Mouse (Mus musculus) heart, postnatal 14 days (tissue): ENCODE results near the gene Foxn3. TPM values are rescaled to one million over a fixed set of nuclear protein-coding genes. Genes with fewer than 3 reads are reported as not detected.

Source experiments
- DNase-seq, 2 experiments: peaks; one replicate each; pipeline ENCODE4 v3.0.0; 2021 to 2022
- intact Hi-C: fragments of 180-260 bp; cut with DNase I; formaldehyde crosslinking; loops from one replicate; pipeline ENCODE4 v1.15.1; 2025
- total RNA-seq, 2 experiments: library from RNA; stranded (reverse); gene quantifications; 2 replicates each; pipeline ENCODE4 v1.2.3; 2021

The Foxn3 gene
- total RNA-seq, 2 experiments from 2014 or later, result 126 to 142 TPM

- DNase-seq, result peak in 1 of 2 experiments; percentile 33
These were observed 222.8 kb downstream of the Foxn3 start for GRCm38 (mm10) chr12:99340418-99341182.

GRCm38 (mm10) chr12:99339640-99340325, 223.6 kb downstream of the Foxn3 start:
- DNase-seq, result no peak
- intact Hi-C loops, result no loop called here

More at GRCm38 (mm10) chr12:99340418-99341182, 222.8 kb downstream of the Foxn3 start:
- intact Hi-C loops, result no loop called here

GRCm38 (mm10) chr12:99338754-99339153, 224.6 kb downstream of the Foxn3 start:
- intact Hi-C loops, result no loop called here
- DNase-seq, result no peak

- no peak for DNase-seq
- intact Hi-C loops, result no loop called here
These were observed 226.3 kb downstream of the Foxn3 start for GRCm38 (mm10) chr12:99337171-99337435.

- DNase-seq, result peak; percentile 84 to 87
- intact Hi-C loops, result no loop called here
These were observed 226.8 kb downstream of the Foxn3 start for GRCm38 (mm10) chr12:99336349-99337170.

- no peak for DNase-seq
- intact Hi-C loops, result no loop called here
These were observed 227.8 kb downstream of the Foxn3 start for GRCm38 (mm10) chr12:99335628-99336027.

GRCm38 (mm10) chr12:99334026-99334425, 229.4 kb downstream of the Foxn3 start:
- no peak for DNase-seq
- intact Hi-C loops, result no loop called here

- intact Hi-C loops, result no loop called here
- no peak for DNase-seq
These were observed 229.9 kb downstream of the Foxn3 start for GRCm38 (mm10) chr12:99333304-99333968.

- DNase-seq, result no peak
- intact Hi-C loops, result no loop called here
These were observed 231.1 kb downstream of the Foxn3 start for GRCm38 (mm10) chr12:99332144-99332807.

- no peak for DNase-seq
- intact Hi-C loops, result no loop called here
These were observed 231.9 kb downstream of the Foxn3 start for GRCm38 (mm10) chr12:99331341-99331947.

- intact Hi-C loops, result no loop called here
These were observed 232.5 kb downstream of the Foxn3 start for GRCm38 (mm10) chr12:99330822-99331285.

GRCm38 (mm10) chr12:99329301-99330257, 233.8 kb downstream of the Foxn3 start:
- DNase-seq, result no peak
- intact Hi-C loops, result no loop called here

More at GRCm38 (mm10) chr12:99330822-99331285, 232.5 kb downstream of the Foxn3 start:
- no peak for DNase-seq

- DNase-seq, result no peak
- intact Hi-C loops, result no loop called here
These were observed 237.2 kb downstream of the Foxn3 start for GRCm38 (mm10) chr12:99326157-99326556.

- DNase-seq, result no peak
- intact Hi-C loops, result no loop called here
These were observed 241.6 kb downstream of the Foxn3 start for GRCm38 (mm10) chr12:99321633-99322431.

GRCm38 (mm10) chr12:99320966-99321496, 242.4 kb downstream of the Foxn3 start:
- intact Hi-C loops, result no loop called here
- DNase-seq, result no peak

- DNase-seq, result no peak
- intact Hi-C loops, result no loop called here
These were observed 243.5 kb downstream of the Foxn3 start for GRCm38 (mm10) chr12:99319896-99320295.

- DNase-seq, result no peak
- intact Hi-C loops, result no loop called here
These were observed 244.2 kb downstream of the Foxn3 start for GRCm38 (mm10) chr12:99319171-99319570.
